Mouse (Mus musculus): ENCODE measurements at regions not wholly inside any gene's neighbourhood (a gene's known extent, or its start where the extent isn't known, plus 50 kb on each side); places are given as distances from the start of the nearest gene placed in this dataset.

DNA sequence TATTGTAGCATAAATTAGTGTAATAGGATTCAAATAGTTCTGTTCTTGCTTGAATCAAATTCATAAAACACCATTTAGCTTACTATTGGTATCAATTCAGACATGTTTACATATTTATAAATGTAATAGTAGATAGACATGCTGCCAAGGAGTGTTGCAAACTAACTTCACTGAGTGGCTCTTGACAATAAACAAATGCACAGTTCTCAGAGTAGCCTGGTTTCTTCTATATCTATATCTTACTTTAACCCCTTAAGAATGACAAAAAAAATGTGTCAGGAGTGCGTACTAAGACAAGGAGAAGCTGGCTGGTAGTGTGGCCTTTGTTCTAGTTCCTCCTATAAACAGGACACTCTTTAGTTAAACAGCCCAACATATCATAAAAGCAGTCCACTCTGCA is 213.0 kb upstream of the Nrsn1 start:
- H3ac ChIP-seq (ENCODE audit: control insufficient read depth, insufficient read length): no peak overlapping the region
- H3K79me2 ChIP-seq (ENCODE audit: control insufficient read depth, insufficient read depth): no peaks in the 10 kb centered on the region
- no peak for TF ChIP-seq TCF12 (IDR thresholded peaks at IDR 0.05; ENCODE audit: insufficient read depth, poor library complexity, severe bottlenecking)
- TF ChIP-seq POLR2A (IDR thresholded peaks at IDR 0.05; ENCODE audit: insufficient read length, low read depth): no peak
- TF ChIP-seq SRF (IDR thresholded peaks at IDR 0.05; ENCODE audit: control insufficient read depth, insufficient read length, low read depth): no peak
- TF ChIP-seq USF1 (IDR thresholded peaks at IDR 0.05; ENCODE audit: low read depth): no peak
- no peak for TF ChIP-seq POLR2AphosphoS2 (IDR thresholded peaks at IDR 0.05; ENCODE audit: insufficient read length, low read depth)
- no peak for TF ChIP-seq MYOG (IDR thresholded peaks at IDR 0.05; ENCODE audit: control insufficient read depth in 1 of 3, insufficient read depth in 1 of 3, insufficient read length in 2 of 3, low read depth in 2 of 3)
- no peak for TF ChIP-seq MYOD1 (IDR thresholded peaks at IDR 0.05; ENCODE audit: control insufficient read depth in 1 of 3, insufficient read length in 2 of 3, low read depth in 2 of 3)
- no peak for TF ChIP-seq REST (IDR thresholded peaks at IDR 0.05; ENCODE audit: insufficient read depth, insufficient read length)
- no peak for TF ChIP-seq MAX (IDR thresholded peaks at IDR 0.05; ENCODE audit: low read depth)
- TF ChIP-seq CEBPB (IDR thresholded peaks at IDR 0.05; ENCODE audit: insufficient read depth, poor library complexity, severe bottlenecking): no peak
- TF ChIP-seq E2F4 (IDR thresholded peaks at IDR 0.05; ENCODE audit: insufficient read depth): no peak
- no peak for TF ChIP-seq TCF3 (IDR thresholded peaks at IDR 0.05; ENCODE audit: insufficient read length, low read depth)
- H3K27me3 ChIP-seq (ENCODE audit: control insufficient read depth, insufficient read depth, insufficient read length): no peaks in the 10 kb centered on the region
- no peaks in the 10 kb centered on the region for H3K36me3 ChIP-seq (ENCODE audit: control insufficient read depth, insufficient read depth)
- H3K4me2 ChIP-seq (ENCODE audit: low read depth): no peak overlapping the region
- no peak overlapping the region for H3K4me3 ChIP-seq

DNA sequence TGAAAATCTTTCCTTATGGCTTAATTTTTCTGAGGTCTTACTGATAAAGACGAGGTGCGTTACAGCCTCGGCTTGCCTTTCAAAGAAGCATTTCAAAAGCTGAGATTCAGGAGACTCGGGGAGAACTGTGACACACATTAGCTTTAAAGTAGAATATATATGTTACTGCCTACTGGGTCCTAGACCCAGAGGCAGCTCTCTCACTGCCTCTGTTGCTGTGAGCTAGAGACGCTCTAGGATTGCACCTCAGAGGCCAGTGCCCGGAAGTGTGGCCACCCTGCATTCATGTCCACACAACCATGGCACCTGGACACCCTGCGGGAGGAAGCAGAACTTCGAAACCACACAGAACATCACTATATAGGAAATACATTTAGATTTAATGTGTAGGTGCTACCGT is 181.6 kb upstream of the Nrsn1 start:
- no peak for TF ChIP-seq MYOD1 (IDR thresholded peaks at IDR 0.05; ENCODE audit: control insufficient read depth in 1 of 3, insufficient read length in 2 of 3, low read depth in 2 of 3)
- TF ChIP-seq CEBPB (IDR thresholded peaks at IDR 0.05; ENCODE audit: insufficient read depth, poor library complexity, severe bottlenecking): no peak
- TF ChIP-seq MAX (IDR thresholded peaks at IDR 0.05; ENCODE audit: low read depth): no peak
- no peak for TF ChIP-seq SRF (IDR thresholded peaks at IDR 0.05; ENCODE audit: control insufficient read depth, insufficient read length, low read depth)
- no peak for TF ChIP-seq POLR2AphosphoS2 (IDR thresholded peaks at IDR 0.05; ENCODE audit: insufficient read length, low read depth)
- no peak for TF ChIP-seq TCF3 (IDR thresholded peaks at IDR 0.05; ENCODE audit: insufficient read length, low read depth)
- TF ChIP-seq REST (IDR thresholded peaks at IDR 0.05; ENCODE audit: insufficient read depth, insufficient read length): no peak
- TF ChIP-seq E2F4 (IDR thresholded peaks at IDR 0.05; ENCODE audit: insufficient read depth): no peak
- TF ChIP-seq MYOG (IDR thresholded peaks at IDR 0.05; ENCODE audit: control insufficient read depth in 1 of 3, insufficient read depth in 1 of 3, insufficient read length in 2 of 3, low read depth in 2 of 3): no peak
- H3K4me3 ChIP-seq: no peak overlapping the region
- H3K36me3 ChIP-seq (ENCODE audit: control insufficient read depth, insufficient read depth): no peaks in the 10 kb centered on the region
- no peak overlapping the region for H3ac ChIP-seq (ENCODE audit: control insufficient read depth, insufficient read length)
- no peaks in the 10 kb centered on the region for H3K27me3 ChIP-seq (ENCODE audit: control insufficient read depth, insufficient read depth, insufficient read length)
- H3K4me2 ChIP-seq (ENCODE audit: low read depth): no peak overlapping the region
- H3K79me2 ChIP-seq (ENCODE audit: control insufficient read depth, insufficient read depth): no peaks in the 10 kb centered on the region

DNA sequence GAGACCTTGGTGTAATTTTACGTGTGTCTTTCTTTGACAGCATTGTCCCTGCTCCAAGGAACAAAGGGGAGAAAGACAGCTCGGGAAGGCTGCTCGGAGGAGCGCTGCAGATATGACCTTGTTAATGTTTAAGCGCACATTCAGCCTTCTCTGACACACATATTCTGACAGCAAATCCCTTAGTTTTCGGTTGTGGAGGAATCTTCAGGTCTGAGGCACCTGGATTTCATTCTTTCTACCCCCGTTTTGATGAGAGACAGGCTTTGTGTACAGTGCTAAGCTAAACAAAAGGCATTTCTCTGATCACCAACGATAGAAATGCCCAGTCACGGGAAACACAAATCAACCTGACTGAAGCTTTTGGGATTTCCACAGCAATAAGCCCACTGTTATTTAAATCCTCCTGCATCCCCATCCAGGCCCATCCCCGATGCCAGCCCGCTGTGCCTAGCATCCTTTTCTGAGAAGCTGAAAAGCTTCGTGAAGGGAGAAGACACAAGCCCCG is 181.1 kb upstream of the Nrsn1 start:
- H3K36me3 ChIP-seq (ENCODE audit: control insufficient read depth, insufficient read depth): no peaks in the 10 kb centered on the region
- no peak overlapping the region for H3ac ChIP-seq (ENCODE audit: control insufficient read depth, insufficient read length)
- TF ChIP-seq E2F4 (IDR thresholded peaks at IDR 0.05; ENCODE audit: insufficient read depth) (no peak), POLR2A (IDR thresholded peaks at IDR 0.05; ENCODE audit: insufficient read length, low read depth) (no peak), TCF12 (IDR thresholded peaks at IDR 0.05; ENCODE audit: insufficient read depth, poor library complexity, severe bottlenecking) (no peak), SRF (IDR thresholded peaks at IDR 0.05; ENCODE audit: control insufficient read depth, insufficient read length, low read depth) (no peak), MYOD1 (IDR thresholded peaks at IDR 0.05; ENCODE audit: control insufficient read depth in 1 of 3, insufficient read length in 2 of 3, low read depth in 2 of 3) (no peak)
- H3K4me2 ChIP-seq (ENCODE audit: low read depth): no peak overlapping the region
- no peak overlapping the region for H3K4me3 ChIP-seq
- no peaks in the 10 kb centered on the region for H3K79me2 ChIP-seq (ENCODE audit: control insufficient read depth, insufficient read depth)
- H3K27me3 ChIP-seq (ENCODE audit: control insufficient read depth, insufficient read depth, insufficient read length): no peaks in the 10 kb centered on the region

GRCm38 (mm10) chr13:25429701-25430418 is 159.6 kb upstream of the Nrsn1 start:
- Histone ChIP-seq H3K4me2 (ENCODE audit: low read depth) (no peak overlapping the region), H3K36me3 (ENCODE audit: control insufficient read depth, insufficient read depth) (no peaks in the 10 kb centered on the region), H3ac (ENCODE audit: control insufficient read depth, insufficient read length) (no peak overlapping the region), H3K27me3 (ENCODE audit: control insufficient read depth, insufficient read depth, insufficient read length) (no peaks in the 10 kb centered on the region), H3K4me3 (no peak overlapping the region), H3K79me2 (ENCODE audit: control insufficient read depth, insufficient read depth) (no peaks in the 10 kb centered on the region)
- no peak for TF ChIP-seq MAX (IDR thresholded peaks at IDR 0.05; ENCODE audit: low read depth)
- no peak for TF ChIP-seq TCF3 (IDR thresholded peaks at IDR 0.05; ENCODE audit: insufficient read length, low read depth)
- TF ChIP-seq MYOD1 (IDR thresholded peaks at IDR 0.05; ENCODE audit: control insufficient read depth in 1 of 3, insufficient read length in 2 of 3, low read depth in 2 of 3): no peak
- TF ChIP-seq SRF (IDR thresholded peaks at IDR 0.05; ENCODE audit: control insufficient read depth, insufficient read length, low read depth): no peak
- no peak for TF ChIP-seq TCF12 (IDR thresholded peaks at IDR 0.05; ENCODE audit: insufficient read depth, poor library complexity, severe bottlenecking)
- no peak for TF ChIP-seq POLR2A (IDR thresholded peaks at IDR 0.05; ENCODE audit: insufficient read length, low read depth)
- no peak for TF ChIP-seq MYOG (IDR thresholded peaks at IDR 0.05; ENCODE audit: control insufficient read depth in 1 of 3, insufficient read depth in 1 of 3, insufficient read length in 2 of 3, low read depth in 2 of 3)
- no peak for TF ChIP-seq USF1 (IDR thresholded peaks at IDR 0.05; ENCODE audit: low read depth)
- no peak for TF ChIP-seq CEBPB (IDR thresholded peaks at IDR 0.05; ENCODE audit: insufficient read depth, poor library complexity, severe bottlenecking)
- TF ChIP-seq E2F4 (IDR thresholded peaks at IDR 0.05; ENCODE audit: insufficient read depth): no peak
- TF ChIP-seq POLR2AphosphoS2 (IDR thresholded peaks at IDR 0.05; ENCODE audit: insufficient read length, low read depth): no peak
- no peak for TF ChIP-seq REST (IDR thresholded peaks at IDR 0.05; ENCODE audit: insufficient read depth, insufficient read length)

Data from myocyte (in vitro differentiated cells).